Mouse (Mus musculus): ENCODE results near the gene Pnmal2.

Pnmal2 gene

GRCm38 (mm10) chr7:16944061-16944807 is at the start of gene Pnmal2:
TSS of gene Pnmal2 (plus strand) at chr7:16944682.
- peak; percentile 91 for DNase-seq

GRCm38 (mm10) chr7:16895000-16895399 is 49.5 kb upstream of the Pnmal2 start:
- peak; percentile 70 for DNase-seq

- no peak for DNase-seq
Observed at GRCm38 (mm10) chr7:16895511-16895910, 49.0 kb upstream of the Pnmal2 start.

- DNase-seq = no peak
Observed at GRCm38 (mm10) chr7:16900526-16900925, 44.0 kb upstream of the Pnmal2 start.

- no peak for DNase-seq
Observed at GRCm38 (mm10) chr7:16903439-16903955, 41.0 kb upstream of the Pnmal2 start.

GRCm38 (mm10) chr7:16904120-16904675 is 40.3 kb upstream of the Pnmal2 start:
- no peak for DNase-seq

- no peak for DNase-seq
Observed at GRCm38 (mm10) chr7:16905491-16906021, 38.9 kb upstream of the Pnmal2 start.

- DNase-seq = no peak
Observed at GRCm38 (mm10) chr7:16906281-16906680, 38.2 kb upstream of the Pnmal2 start, which contains the start of gene Ptgir. TSS of gene Ptgir (plus strand) at chr7:16906490.

GRCm38 (mm10) chr7:16906889-16907559 is 37.5 kb upstream of the Pnmal2 start:
- no peak for DNase-seq

GRCm38 (mm10) chr7:16907842-16908241 is 36.6 kb upstream of the Pnmal2 start:
- DNase-seq = no peak

- DNase-seq = no peak
Observed at GRCm38 (mm10) chr7:16908367-16908766, 36.1 kb upstream of the Pnmal2 start.

GRCm38 (mm10) chr7:16908859-16909258 is 35.6 kb upstream of the Pnmal2 start:
- no peak for DNase-seq

GRCm38 (mm10) chr7:16909909-16910308 is 34.6 kb upstream of the Pnmal2 start:
- DNase-seq = no peak

GRCm38 (mm10) chr7:16911904-16912303 is 32.6 kb upstream of the Pnmal2 start:
- no peak for DNase-seq

- no peak for DNase-seq
Observed at GRCm38 (mm10) chr7:16912360-16912759, 32.1 kb upstream of the Pnmal2 start.

- DNase-seq = peak; percentile 77
Observed at GRCm38 (mm10) chr7:16913806-16914452, 30.6 kb upstream of the Pnmal2 start.

GRCm38 (mm10) chr7:16914453-16915343 is 29.8 kb upstream of the Pnmal2 start:
- DNase-seq = no peak

GRCm38 (mm10) chr7:16915461-16916340 is 28.8 kb upstream of the Pnmal2 start:
- no peak for DNase-seq

GRCm38 (mm10) chr7:16916342-16917265 is 27.9 kb upstream of the Pnmal2 start:
- DNase-seq = no peak

GRCm38 (mm10) chr7:16917447-16917846 is 27.0 kb upstream of the Pnmal2 start:
- no peak for DNase-seq

All from right cerebral cortex, postnatal 14 days (tissue).